Mouse (Mus musculus): Measurements from ENCODE around the gene Fkbp1a. TPM values are rescaled to one million over a fixed set of nuclear protein-coding genes. Genes with fewer than 3 reads are reported as not detected.

Fkbp1a gene
- total and polyA plus RNA-seq, 3 experiments, result 48.3 to 388 (median 76.5) TPM

GRCm38 (mm10) chr2:151571873-151572700, 29.8 kb downstream of the Fkbp1a start, which contains the start of gene Sdcbp2:
Gene Sdcbp2 (plus strand): TSS chr2:151572622.
- Histone ChIP-seq H3K4me3 (replicated peaks in 1 of 3; ENCODE audit: low read depth in 2 of 3, low read length in 2 of 3, poor library complexity in 1 of 3) (no peak within 1 kb of the TSS), H3K27ac (ENCODE audit: insufficient read depth, low read depth) (no peak within 1 kb of the TSS), H3K4me1 (ENCODE audit: control insufficient read depth in 1 of 2, insufficient read depth in 2 of 2) (peaks cover 18 to 29% of the 10 kb centered on the region in 2 experiments), H3K36me3 (replicated peaks in 1 of 2; ENCODE audit: control insufficient read depth in 1 of 2, insufficient read depth in 1 of 2, low read length in 1 of 2) (peaks cover 0 to 23% of the 10 kb centered on the region in 2 experiments), H3K9me3 (replicated peaks; ENCODE audit: low read length) (no peaks in the 10 kb centered on the region), H3K27me3 (replicated peaks) (no peaks in the 10 kb centered on the region), H3K4me2 (ENCODE audit: insufficient read depth, low read depth, poor library complexity, severe bottlenecking) (no peak within 1 kb of the TSS), H3K79me2 (replicated peaks; ENCODE audit: control insufficient read depth, extremely low read depth, insufficient read depth, poor library complexity, severe bottlenecking) (no peaks in the 10 kb centered on the region), H3K9ac (ENCODE audit: insufficient read depth, low read depth) (no peak within 1 kb of the TSS)
- no peak for DNase-seq (ENCODE audit: extremely low read depth)
- in situ Hi-C loops (cut with MboI; ENCODE audit: low pct_ligation_motif_present, low pct_unique_long_range_greater_than_20kb, low sequenced_read_pairs) (no loop called here), dilution Hi-C loops (cut with MboI; ENCODE audit: extremely low pct_ligation_motif_present, extremely low pct_unique_long_range_greater_than_20kb, low sequenced_read_pairs) (no loop called here)
- no peak for TF ChIP-seq MAZ (IDR thresholded peaks at IDR 0.05; ENCODE audit: low read depth, low read length)
- TF ChIP-seq POLR2A (IDR thresholded peaks at IDR 0.05; ENCODE audit: low read depth, low read length), result no peak
- TF ChIP-seq CTCF (conservative IDR thresholded peaks at IDR 0.05 in 1 of 2, IDR thresholded peaks at IDR 0.05 in 1 of 2; ENCODE audit: low read depth in 2 of 2, low read length in 2 of 2), result no peak
- TF ChIP-seq MYC (IDR thresholded peaks at IDR 0.05; ENCODE audit: low read depth, low read length), result no peak
- no peak for TF ChIP-seq PAX5 (IDR thresholded peaks at IDR 0.05; ENCODE audit: low read length)
- no peak for TF ChIP-seq POLR2AphosphoS2 (IDR thresholded peaks at IDR 0.05; ENCODE audit: low read depth, low read length)

- dilution Hi-C loops (cut with MboI; ENCODE audit: extremely low pct_ligation_motif_present, extremely low pct_unique_long_range_greater_than_20kb, low sequenced_read_pairs), result no loop called here
- peaks cover 18 to 28% of the 10 kb centered on the region in 2 experiments for H3K4me1 ChIP-seq (ENCODE audit: control insufficient read depth in 1 of 2, insufficient read depth in 2 of 2)
- no peak overlapping the region for H3K27ac ChIP-seq (ENCODE audit: insufficient read depth, low read depth)
- in situ Hi-C loops (cut with MboI; ENCODE audit: low pct_ligation_motif_present, low pct_unique_long_range_greater_than_20kb, low sequenced_read_pairs), result no loop called here
- H3K9ac ChIP-seq (ENCODE audit: insufficient read depth, low read depth), result no peak overlapping the region
- TF ChIP-seq POLR2AphosphoS2 (IDR thresholded peaks at IDR 0.05; ENCODE audit: low read depth, low read length) (no peak), ZC3H11A (IDR thresholded peaks at IDR 0.05; ENCODE audit: low read depth, low read length) (no peak), MAZ (IDR thresholded peaks at IDR 0.05; ENCODE audit: low read depth, low read length) (no peak), MEF2A (IDR thresholded peaks at IDR 0.05; ENCODE audit: borderline replicate concordance, low read depth, low read length) (no peak), JUND (conservative IDR thresholded peaks at IDR 0.05; ENCODE audit: low read depth, low read length) (no peak), E2F4 (IDR thresholded peaks at IDR 0.05; ENCODE audit: insufficient replicate concordance, low read depth, low read length) (no peak), ETS1 (conservative IDR thresholded peaks at IDR 0.05; ENCODE audit: low read depth, low read length) (no peak), RCOR1 (conservative IDR thresholded peaks at IDR 0.05; ENCODE audit: low read depth, low read length) (no peak), SMC3 (IDR thresholded peaks at IDR 0.05; ENCODE audit: low read depth, low read length) (no peak), SIN3A (IDR thresholded peaks at IDR 0.05; ENCODE audit: low read length) (no peak), UBTF (IDR thresholded peaks at IDR 0.05; ENCODE audit: low read depth, low read length) (no peak), EP300 (IDR thresholded peaks at IDR 0.05; ENCODE audit: low read length) (no peak), MAFK (IDR thresholded peaks at IDR 0.05; ENCODE audit: insufficient replicate concordance, low read length) (no peak), MAX (IDR thresholded peaks at IDR 0.05; ENCODE audit: low read length) (no peak), TCF12 (IDR thresholded peaks at IDR 0.05; ENCODE audit: low read depth, low read length) (no peak)
- no peak overlapping the region for H3K4me3 ChIP-seq (replicated peaks in 1 of 3; ENCODE audit: low read depth in 2 of 3, low read length in 2 of 3, poor library complexity in 1 of 3)
- H3K27me3 ChIP-seq (replicated peaks), result peaks cover 5% of the 10 kb centered on the region
- no peak overlapping the region for H3K4me2 ChIP-seq (ENCODE audit: insufficient read depth, low read depth, poor library complexity, severe bottlenecking)
- no peak for DNase-seq (ENCODE audit: extremely low read depth)
- no peaks in the 10 kb centered on the region for H3K9me3 ChIP-seq (replicated peaks; ENCODE audit: low read length)
- H3K36me3 ChIP-seq (replicated peaks in 1 of 2; ENCODE audit: control insufficient read depth in 1 of 2, insufficient read depth in 1 of 2, low read length in 1 of 2), result peaks cover 0 to 13% of the 10 kb centered on the region in 2 experiments
- H3K79me2 ChIP-seq (replicated peaks; ENCODE audit: control insufficient read depth, extremely low read depth, insufficient read depth, poor library complexity, severe bottlenecking), result no peaks in the 10 kb centered on the region
These were observed 31.4 kb downstream of the Fkbp1a start for GRCm38 (mm10) chr2:151573667-151574066.

All from CH12.LX (cell line).